Mouse (Mus musculus) liver, embryonic 13.5 days (tissue): ENCODE data around the gene Tgm1. TPM values are rescaled to one million over a fixed set of nuclear protein-coding genes. Genes with fewer than 3 reads are reported as not detected.

Experiments used
- ATAC-seq: fragments of 200-750 bp; cut with Nextera tagmentation; 2 replicates; pipeline ENCODE4 v1.8.0; 2017; ENCODE audit warnings: low read depth, mild to moderate bottlenecking, moderate number of reproducible peaks, moderate library complexity
- DNase-seq: peaks from one replicate; pipeline ENCODE4 v3.0.0; 2022
- H3K27ac ChIP-seq: fragments of 300-500 bp; sonication (generic); 2 replicates; pipeline ENCODE4 v1.5.1; 2015; ENCODE audit warnings: moderate library complexity, mild to moderate bottlenecking, inconsistent platforms
- H3K27me3 ChIP-seq: fragments of 300-500 bp; sonication (generic); 2 replicates; pipeline ENCODE4 v1.6.1; 2015; ENCODE audit warnings: mild to moderate bottlenecking, inconsistent platforms
- H3K36me3 ChIP-seq: fragments of 300-500 bp; sonication (generic); 2 replicates; pipeline ENCODE4 v1.6.1; 2015; ENCODE audit warnings: mild to moderate bottlenecking, inconsistent platforms
- H3K4me1 ChIP-seq: fragments of 300-500 bp; sonication (generic); replicated peaks from 2 replicates; pipeline ENCODE4 v1.6.1; 2015; ENCODE audit warnings: inconsistent platforms
- H3K4me2 ChIP-seq: fragments of 300-500 bp; sonication (generic); 2 replicates; pipeline ENCODE4 v1.6.1; 2015; ENCODE audit warnings: inconsistent platforms, mild to moderate bottlenecking, moderate library complexity
- H3K4me3 ChIP-seq: fragments of 300-500 bp; sonication (generic); replicated peaks from 2 replicates; pipeline ENCODE4 v1.5.1; 2015; ENCODE audit warnings: mild to moderate bottlenecking, inconsistent platforms
- H3K9ac ChIP-seq: fragments of 300-500 bp; sonication (generic); 2 replicates; pipeline ENCODE4 v1.6.1; 2015; ENCODE audit warnings: mild to moderate bottlenecking, inconsistent platforms
- H3K9me3 ChIP-seq: fragments of 300-500 bp; sonication (generic); replicated peaks from 2 replicates; pipeline ENCODE4 v1.6.1; 2016; ENCODE audit warnings: inconsistent platforms
- WGBS: fragments of 180-500 bp; shearing (Covaris S2); methylation state at CpG from one replicate; pipeline ENCODE4 v1.1.7; 2015; ENCODE audit not compliant: insufficient replicate concordance; 5-methylcytosine and 5-hydroxymethylcytosine counted together
- polyA plus RNA-seq: library from polyadenylated mRNA; unstranded; fragments of >200 nt; fragmentation: Nextera tagmentation; extraction: Ambion mirVana; gene quantifications from 2 replicates; pipeline ENCODE4 v1.2.1, GENCODE M21; 2015

The Tgm1 gene
- polyA plus RNA-seq, 1 experiment from 2014 or later: 1.5 TPM

DNA sequence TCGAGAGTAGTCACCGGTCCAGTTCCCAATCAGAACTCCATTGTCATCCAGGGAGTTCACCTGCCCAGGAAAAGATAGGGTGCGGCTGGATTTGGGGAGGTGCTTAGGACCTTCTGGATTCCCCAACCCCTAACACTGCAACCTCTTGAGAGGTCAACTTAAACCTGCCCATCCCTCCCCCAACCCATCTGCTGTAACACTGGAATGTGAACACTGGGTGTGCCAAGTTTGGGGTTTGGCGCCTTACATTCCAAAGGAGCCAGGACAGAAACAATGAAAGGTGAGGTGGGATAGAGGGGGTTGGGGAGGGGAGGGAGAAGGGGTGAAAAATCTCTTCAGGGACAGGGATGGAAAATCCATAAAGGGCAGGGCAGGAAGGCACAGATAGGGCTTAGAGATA is 4.2 kb downstream of the Tgm1 start:
- Histone ChIP-seq H3K36me3 (no peaks in the 10 kb centered on the region), H3K4me1 (peaks cover 56% of the 10 kb centered on the region), H3K9me3 (no peaks in the 10 kb centered on the region), H3K4me2 (no peak overlapping the region), H3K4me3 (no peak overlapping the region), H3K27ac (no peak overlapping the region), H3K27me3 (peaks cover 11% of the 10 kb centered on the region), H3K9ac (no peak overlapping the region)
- 83% methylated on average over 4 of the region's 4 CpGs for WGBS
- DNase-seq (no peak), ATAC-seq (no peak)

DNA sequence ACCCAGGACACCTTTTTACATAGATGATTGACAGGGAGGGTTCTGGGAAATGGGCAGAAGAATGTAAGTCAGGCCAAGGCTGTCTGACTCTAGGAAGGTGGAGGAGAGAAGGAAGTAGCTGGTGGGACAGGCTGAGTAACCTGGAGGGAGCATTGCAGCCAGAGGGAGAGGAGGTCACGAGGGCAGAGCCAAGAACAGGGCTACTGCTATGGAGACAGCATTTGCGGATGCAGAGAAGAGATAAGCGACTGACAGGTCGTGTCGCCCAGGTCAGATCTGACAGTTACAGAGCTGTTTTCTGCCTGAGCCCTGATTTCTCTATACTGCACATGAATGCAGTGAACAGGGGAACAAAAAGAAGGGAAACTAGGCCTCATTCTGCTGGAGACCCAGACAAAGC is 6.3 kb downstream of the Tgm1 start:
- H3K9ac ChIP-seq: no peak overlapping the region
- H3K36me3 ChIP-seq: no peaks in the 10 kb centered on the region
- H3K27me3 ChIP-seq: peaks cover 5% of the 10 kb centered on the region; the same call in 1 of the 2 replicates
- H3K4me3 ChIP-seq: no peak overlapping the region
- 7% methylated on average over 5 of the region's 5 CpGs for WGBS
- no peaks in the 10 kb centered on the region for H3K9me3 ChIP-seq
- no peak overlapping the region for H3K4me2 ChIP-seq
- peak; percentile 68 for ATAC-seq
- H3K4me1 ChIP-seq: peaks cover 37% of the 10 kb centered on the region
- peak; percentile 26 for DNase-seq
- H3K27ac ChIP-seq: no peak overlapping the region

DNA sequence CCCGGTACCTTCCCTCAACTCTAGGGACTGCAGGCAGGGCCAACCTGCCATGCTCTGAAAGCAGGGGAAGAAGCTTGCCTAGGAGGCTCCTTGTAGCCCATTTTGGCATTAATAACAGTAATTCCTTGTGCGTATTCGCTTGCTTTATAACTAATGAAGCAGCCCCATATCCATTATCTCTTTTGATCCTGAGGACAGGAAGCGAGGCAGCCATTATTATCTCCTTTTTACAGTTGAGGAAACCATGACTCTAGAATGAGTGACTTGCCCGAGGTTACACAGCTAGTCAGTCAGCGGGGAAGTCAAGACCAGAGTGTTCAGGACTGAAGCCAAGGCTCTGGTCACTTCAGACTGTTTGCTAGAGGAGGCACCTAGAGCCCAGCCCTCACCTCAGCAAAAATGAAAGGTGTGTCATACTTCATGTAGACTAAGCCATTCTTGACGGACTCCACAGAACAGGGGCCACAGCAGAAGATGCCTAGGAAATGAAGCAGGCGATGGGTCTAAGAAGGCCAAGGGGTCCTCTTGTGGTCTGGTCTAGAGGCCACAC is 7.6 kb downstream of the Tgm1 start:
- Histone ChIP-seq H3K9me3 (no peaks in the 10 kb centered on the region), H3K4me1 (peaks cover 32% of the 10 kb centered on the region), H3K27me3 (no peaks in the 10 kb centered on the region), H3K36me3 (no peaks in the 10 kb centered on the region), H3K4me2 (no peak overlapping the region), H3K27ac (no peak overlapping the region), H3K9ac (no peak overlapping the region), H3K4me3 (no peak overlapping the region)
- ATAC-seq (0 out of 2 replicates have a peak, but pooled peaks have one; percentile 6), DNase-seq (no peak)
- WGBS: 44% methylated on average over 8 of the region's 8 CpGs

DNA sequence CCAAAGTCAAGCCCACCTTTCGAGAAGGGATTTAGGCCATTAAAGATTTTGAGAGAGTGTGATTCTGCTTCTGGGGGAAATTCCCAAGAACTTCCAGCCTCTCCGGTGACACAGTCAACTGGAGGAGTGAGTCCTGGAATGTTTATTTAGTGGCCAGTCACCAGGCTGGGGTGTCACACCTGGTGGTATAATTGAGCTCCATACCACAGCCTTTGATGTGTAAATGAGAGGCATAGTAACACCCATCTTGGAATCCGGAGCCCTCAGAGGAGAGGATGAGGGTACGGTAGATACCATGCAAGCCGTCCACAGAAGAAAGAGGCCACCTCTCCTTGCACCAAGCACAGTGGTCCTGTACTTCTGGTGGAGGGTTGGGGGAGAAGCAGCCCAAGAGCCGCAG is 11.0 kb downstream of the Tgm1 start:
- Histone ChIP-seq H3K27me3 (no peaks in the 10 kb centered on the region), H3K27ac (no peak overlapping the region), H3K9ac (no peak overlapping the region), H3K9me3 (no peaks in the 10 kb centered on the region), H3K4me1 (peaks cover 27% of the 10 kb centered on the region), H3K36me3 (no peaks in the 10 kb centered on the region), H3K4me2 (no peak overlapping the region), H3K4me3 (no peak overlapping the region)
- WGBS: 70% methylated on average over 6 of the region's 6 CpGs
- DNase-seq (no peak), ATAC-seq (no peak)

DNA sequence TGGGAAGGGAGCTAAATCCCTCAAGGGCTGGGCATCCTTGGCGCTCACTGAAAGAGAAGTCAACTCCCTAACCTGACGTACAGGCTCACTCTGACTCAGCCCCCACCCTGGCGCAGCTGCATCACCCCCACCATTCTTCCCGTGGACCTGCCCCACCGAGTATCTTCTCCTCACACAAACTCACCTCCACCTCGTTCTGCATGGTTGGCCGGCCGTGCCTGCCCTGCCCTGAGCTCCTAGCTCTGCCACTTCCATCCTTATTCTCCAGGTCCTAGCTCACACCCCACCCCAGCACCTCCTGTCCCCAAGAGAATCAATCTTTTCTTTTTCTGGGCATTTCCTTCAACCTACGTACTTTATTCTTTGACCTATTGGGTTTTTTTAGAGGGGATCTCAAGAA is 12.6 kb downstream of the Tgm1 start:
- H3K4me1 ChIP-seq: peaks cover 11% of the 10 kb centered on the region
- no peak for ATAC-seq
- no peak overlapping the region for H3K4me2 ChIP-seq
- no peak for DNase-seq
- 68% methylated on average over 9 of the region's 9 CpGs for WGBS
- no peaks in the 10 kb centered on the region for H3K9me3 ChIP-seq
- H3K9ac ChIP-seq: no peak overlapping the region
- H3K27me3 ChIP-seq: no peaks in the 10 kb centered on the region
- H3K27ac ChIP-seq: no peak overlapping the region
- H3K4me3 ChIP-seq: no peak overlapping the region
- H3K36me3 ChIP-seq: no peaks in the 10 kb centered on the region

DNA sequence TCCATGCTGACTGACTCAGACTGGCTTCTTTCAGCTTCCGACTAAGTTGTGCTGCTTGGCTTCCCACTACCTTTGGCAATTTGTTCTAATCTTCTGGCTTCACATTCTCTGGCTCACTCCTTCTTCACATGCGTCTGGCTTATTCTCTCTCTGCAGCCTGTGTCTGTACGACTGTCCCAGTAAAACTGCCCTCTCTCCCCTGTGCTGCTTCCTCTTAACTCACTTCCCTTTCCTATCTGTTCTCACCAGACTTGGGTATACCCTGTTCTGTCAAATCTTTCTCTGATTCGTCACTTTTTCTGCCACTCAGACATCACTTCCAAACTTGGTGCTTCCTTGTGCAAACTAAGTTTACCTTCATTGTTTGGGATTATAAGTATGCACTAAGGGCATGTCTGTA is 16.5 kb downstream of the Tgm1 start:
- H3K27me3 ChIP-seq: no peaks in the 10 kb centered on the region
- peaks cover 3% of the 10 kb centered on the region; the same call in 1 of the 2 replicates for H3K9me3 ChIP-seq
- DNase-seq (no peak), ATAC-seq (no peak)
- no peak overlapping the region for H3K9ac ChIP-seq
- H3K4me2 ChIP-seq: no peak overlapping the region
- H3K27ac ChIP-seq: peak overlapping the region; percentile 45; the same call in 1 of the 2 replicates
- 42% methylated on average over 4 of the region's 4 CpGs for WGBS
- H3K4me3 ChIP-seq: no peak overlapping the region
- 0 out of 2 replicates have a peak, but pooled peaks cover 3% of the 10 kb centered on the region for H3K4me1 ChIP-seq
- H3K36me3 ChIP-seq: no peaks in the 10 kb centered on the region

DNA sequence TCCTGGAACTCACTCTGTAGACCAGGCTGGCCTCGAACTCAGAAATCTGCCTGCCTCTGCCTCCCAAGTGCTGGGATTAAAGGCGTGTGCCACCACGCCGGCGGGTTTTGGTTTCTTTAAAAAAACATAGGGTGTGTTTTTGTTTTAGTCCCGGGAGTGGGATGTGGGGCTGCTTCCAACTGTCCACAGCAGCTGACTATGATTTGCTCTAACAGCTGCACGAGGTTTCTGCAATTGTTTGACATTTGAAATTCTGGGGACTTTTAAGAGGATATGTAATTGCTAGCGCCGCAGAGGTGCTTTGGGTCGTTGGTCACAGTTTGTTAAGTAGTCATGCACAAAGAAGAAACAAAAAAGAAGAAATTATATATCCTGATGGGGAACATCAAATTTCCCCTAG is 24.3 kb downstream of the Tgm1 start:
- 66% methylated on average over 10 of the region's 10 CpGs for WGBS
- ATAC-seq (no peak), DNase-seq (no peak)
- Histone ChIP-seq H3K36me3 (no peaks in the 10 kb centered on the region), H3K4me1 (no peaks in the 10 kb centered on the region), H3K27ac (no peak overlapping the region), H3K9me3 (peaks cover 3% of the 10 kb centered on the region; the same call in 1 of the 2 replicates), H3K4me2 (no peak overlapping the region), H3K9ac (no peak overlapping the region), H3K4me3 (no peak overlapping the region), H3K27me3 (0 out of 2 replicates have a peak, but pooled peaks cover 5% of the 10 kb centered on the region)

DNA sequence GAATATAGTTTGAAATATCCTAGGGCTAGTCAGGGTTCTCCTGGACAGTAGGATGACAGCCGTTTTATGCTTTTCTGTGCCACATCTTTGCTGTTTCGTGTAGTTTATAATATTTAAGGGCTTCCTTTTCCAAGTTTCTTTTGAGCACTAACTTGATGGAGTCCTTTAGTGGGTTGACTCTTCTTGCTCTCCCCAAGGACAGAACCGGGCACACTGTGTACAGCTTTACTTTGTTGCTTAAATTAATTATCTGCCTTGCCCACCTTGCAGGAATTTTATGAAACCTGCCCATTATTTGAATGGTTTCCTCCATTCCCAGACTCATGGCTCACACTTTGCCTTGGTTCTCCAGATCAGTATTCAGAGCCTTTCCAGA is 31.6 kb downstream of the Tgm1 start:
- Histone ChIP-seq H3K4me3 (peak overlapping the region; percentile 87), H3K27me3 (no peaks in the 10 kb centered on the region), H3K9ac (peak overlapping the region; percentile 89), H3K36me3 (peaks cover 33% of the 10 kb centered on the region), H3K4me1 (peaks cover 30% of the 10 kb centered on the region), H3K9me3 (no peaks in the 10 kb centered on the region), H3K4me2 (peak overlapping the region; percentile 91), H3K27ac (peak overlapping the region; percentile 91)
- peak; percentile 2; the same call in 1 of the 2 replicates for ATAC-seq
- WGBS: 15% methylated on average over 3 of the region's 3 CpGs
- no peak for DNase-seq

DNA sequence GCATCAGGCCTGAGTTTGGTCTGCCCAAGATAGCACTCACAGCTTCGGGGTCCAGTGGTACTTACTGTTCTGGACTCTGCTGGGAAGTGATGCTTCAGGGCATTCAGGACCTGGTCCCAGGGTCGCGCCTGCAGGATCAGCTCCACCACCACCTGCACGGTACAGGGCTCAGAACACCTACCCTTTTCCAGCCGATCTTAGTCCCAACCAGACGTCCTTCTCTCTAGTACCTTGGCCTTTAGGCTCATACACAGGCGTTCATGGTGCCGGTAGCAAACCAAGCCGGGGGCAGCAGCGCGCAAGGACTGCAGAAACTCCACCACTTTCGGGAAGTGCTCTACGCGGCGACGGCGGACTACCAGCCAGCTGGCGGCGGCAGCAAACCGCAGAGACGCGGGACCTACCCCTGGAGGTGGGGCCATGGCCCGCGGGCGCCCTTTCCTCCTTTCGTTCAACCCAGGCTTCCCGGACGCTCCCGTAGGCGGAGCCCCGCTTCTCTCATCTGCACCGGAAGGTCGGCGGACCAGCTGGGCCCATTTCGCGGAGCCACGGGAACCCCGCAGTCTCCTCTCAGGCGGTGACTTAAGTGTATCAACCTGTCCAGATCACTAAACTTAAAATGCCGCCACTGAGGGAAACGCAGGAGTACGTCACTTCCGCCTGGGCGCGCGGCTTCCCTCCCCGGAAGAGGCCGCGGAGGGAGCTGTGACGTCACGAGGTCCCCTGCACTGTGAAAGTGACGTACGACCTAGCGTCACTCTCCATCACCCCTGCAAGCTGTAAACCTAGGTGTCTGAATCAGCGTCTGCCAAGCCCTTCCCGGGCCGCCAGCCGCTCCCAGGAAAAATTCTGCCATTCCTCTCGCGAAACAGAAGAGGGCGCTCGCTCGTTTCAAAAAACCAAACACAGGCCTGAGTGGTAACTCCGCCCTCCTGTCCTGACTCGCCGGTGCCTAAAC is 32.3 kb downstream of the Tgm1 start, which contains the start of gene Tinf2:
Tinf2 (minus strand) TSS at position 661 of the 958 bp plus-strand sequence.
- H3K4me3 ChIP-seq: peak within 1 kb of the TSS; percentile 87
- peak within 1 kb of the TSS; percentile 91 for H3K27ac ChIP-seq
- no peaks in the 10 kb centered on the region for H3K9me3 ChIP-seq
- peak within 1 kb of the TSS; percentile 91 for H3K4me2 ChIP-seq
- DNase-seq (peak; percentile 93), ATAC-seq (peak; percentile 94)
- WGBS: under 1% methylated on average over 66 of the region's 66 CpGs
- peaks cover 40% of the 10 kb centered on the region for H3K36me3 ChIP-seq
- peaks cover 30% of the 10 kb centered on the region for H3K4me1 ChIP-seq
- H3K27me3 ChIP-seq: no peaks in the 10 kb centered on the region
- peak within 1 kb of the TSS; percentile 89 for H3K9ac ChIP-seq

DNA sequence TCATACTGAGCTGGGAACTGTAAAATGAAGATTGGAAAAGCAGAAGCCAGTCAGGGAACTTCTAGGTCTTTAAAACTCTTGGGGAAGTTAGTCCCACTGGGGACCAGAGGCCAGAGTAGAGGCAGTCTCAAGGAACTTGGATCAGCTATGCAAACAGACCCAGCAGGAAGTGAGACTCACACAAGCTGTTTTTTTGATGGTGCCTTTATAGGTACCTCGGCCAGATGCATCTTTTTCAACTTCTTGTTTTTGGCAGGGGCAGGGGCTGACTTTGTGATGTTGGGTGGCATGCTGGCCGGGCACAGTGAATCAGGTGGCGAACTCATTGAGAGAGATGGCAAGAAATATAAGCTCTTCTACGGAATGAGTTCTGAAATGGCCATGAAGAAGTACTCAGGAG is 36.1 kb downstream of the Tgm1 start:
- 72% methylated on average over 4 of the region's 4 CpGs for WGBS
- H3K36me3 ChIP-seq: peaks cover 58% of the 10 kb centered on the region
- ATAC-seq (no peak), DNase-seq (no peak)
- no peak overlapping the region for H3K27ac ChIP-seq
- no peaks in the 10 kb centered on the region for H3K27me3 ChIP-seq
- H3K9me3 ChIP-seq: no peaks in the 10 kb centered on the region
- H3K4me1 ChIP-seq: peaks cover 38% of the 10 kb centered on the region
- H3K4me2 ChIP-seq: no peak overlapping the region
- no peak overlapping the region for H3K9ac ChIP-seq
- no peak overlapping the region for H3K4me3 ChIP-seq

DNA sequence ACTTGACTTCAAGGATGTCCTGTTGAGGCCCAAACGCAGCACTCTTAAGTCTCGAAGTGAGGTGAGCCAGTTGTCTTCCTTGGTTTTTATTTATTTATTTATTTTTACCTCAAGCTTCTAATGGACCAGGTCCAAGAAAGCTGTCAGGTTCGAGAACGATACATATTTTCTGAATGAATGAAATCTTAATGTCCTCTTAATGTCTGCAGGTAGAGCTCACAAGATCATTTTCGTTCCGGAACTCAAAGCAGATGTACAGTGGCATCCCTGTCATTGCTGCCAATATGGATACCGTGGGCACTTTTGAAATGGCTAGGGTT is 41.0 kb downstream of the Tgm1 start:
- Histone ChIP-seq H3K4me3 (peak overlapping the region; percentile 86), H3K27ac (peak overlapping the region; percentile 90), H3K9me3 (no peaks in the 10 kb centered on the region), H3K9ac (peak overlapping the region; percentile 85), H3K4me2 (peak overlapping the region; percentile 93), H3K4me1 (peaks cover 47% of the 10 kb centered on the region), H3K27me3 (no peaks in the 10 kb centered on the region), H3K36me3 (peaks cover 45% of the 10 kb centered on the region)
- WGBS: 59% methylated on average over 7 of the region's 7 CpGs
- no peak for ATAC-seq
- no peak for DNase-seq
